ENCODE assay signal across 8 mouse cellular contexts in the genomic region with DNA sequence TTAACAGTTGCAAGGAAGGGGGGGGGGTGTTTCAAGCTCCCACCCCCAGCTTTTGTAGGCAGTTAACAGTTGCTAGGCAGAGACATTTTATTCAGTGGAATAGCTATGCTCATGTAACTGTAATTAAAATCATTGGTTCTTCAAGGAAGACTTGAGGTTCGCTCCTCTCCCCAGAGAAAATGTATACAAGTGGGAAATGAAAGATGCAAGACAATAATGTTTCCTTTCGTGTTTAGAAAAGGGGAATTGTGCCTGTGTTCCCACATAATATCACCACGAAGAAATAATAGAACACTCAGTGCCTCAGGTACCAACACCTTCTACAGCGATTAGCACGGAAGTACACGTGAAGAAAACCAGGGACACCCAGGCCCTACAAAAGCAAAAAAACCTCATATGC. TPM values are rescaled to one million over a fixed set of nuclear protein-coding genes. Genes with fewer than 3 reads are reported as not detected.
DNase-seq lines count a peak whose midpoint lies in the region; ATAC-seq and TF ChIP-seq lines count a peak whose summit lies in the region.

A gene (plus strand): TSS at position 301 of the 400 bp plus-strand sequence.

- peak within 1 kb of the TSS; percentile 74 for H3K4me3 ChIP-seq in lung, postnatal 0 days (ENCODE audit: low read depth, low read length)
- peak within 1 kb of the TSS; percentile 70 for H3K4me3 ChIP-seq in forebrain, embryonic 12.5 days (replicated peaks)
- H3K4me3 ChIP-seq in hindbrain, embryonic 12.5 days, result peak within 1 kb of the TSS; percentile 71
- H3K4me3 ChIP-seq in liver, embryonic 14.5 days (ENCODE audit: insufficient read depth in 1 of 2, low read depth in 2 of 2, low read length in 2 of 2), result peak within 1 kb of the TSS; percentile 64 to 74

- no peaks in the 10 kb centered on the region for H3K36me3 ChIP-seq in lung, postnatal 0 days (ENCODE audit: insufficient read depth, low read length)
- H3K36me3 ChIP-seq in forebrain, embryonic 12.5 days (replicated peaks), result no peaks in the 10 kb centered on the region
- no peaks in the 10 kb centered on the region for H3K36me3 ChIP-seq in hindbrain, embryonic 12.5 days
- H3K36me3 ChIP-seq in liver, embryonic 14.5 days (replicated peaks; ENCODE audit: control insufficient read depth, insufficient read depth, low read depth), result no peaks in the 10 kb centered on the region

- no peak for ATAC-seq in lung, postnatal 0 days
- no peak for ATAC-seq in forebrain, embryonic 12.5 days (ENCODE audit: low FRiP score)
- no peak for ATAC-seq in hindbrain, embryonic 12.5 days (ENCODE audit: low FRiP score)
- no peak for ATAC-seq in liver, embryonic 14.5 days (ENCODE audit: insufficient read depth)

- DNase-seq in lung, postnatal 0 days (ENCODE audit: low spot score), result no peak
- DNase-seq in lung, postnatal 4 days, result no peak
- no peak for DNase-seq in liver, embryonic 14.5 days (ENCODE audit: low read depth in 3 of 3, low spot score in 3 of 3)
- DNase-seq in spleen, postnatal 4 days (ENCODE audit: low spot score in 2 of 2), result no peak
- DNase-seq in T-cell, adult 2 months (ENCODE audit: low spot score), result no peak
- no peak for DNase-seq in embryo, embryonic 10.5 days (ENCODE audit: low spot score)

- H3K4me1 ChIP-seq in lung, postnatal 0 days (ENCODE audit: insufficient read depth, low read depth, low read length), result no peaks in the 10 kb centered on the region
- H3K4me1 ChIP-seq in forebrain, embryonic 12.5 days, result peaks cover 10% of the 10 kb centered on the region; the same call in 1 of the 2 replicates
- 0 out of 2 replicates have a peak, but pooled peaks cover 7% of the 10 kb centered on the region for H3K4me1 ChIP-seq in hindbrain, embryonic 12.5 days
- peaks cover 5 to 8% of the 10 kb centered on the region in 2 experiments; a peak in 3 of 4 replicates for H3K4me1 ChIP-seq in liver, embryonic 14.5 days (replicated peaks; ENCODE audit: control insufficient read depth in 2 of 2, insufficient read depth in 2 of 2, low read length in 1 of 2)

- no peak for TF ChIP-seq EP300 in lung, postnatal 0 days (IDR thresholded peaks at IDR 0.05)
- no peak for TF ChIP-seq EP300 in liver, embryonic 14.5 days (IDR thresholded peaks at IDR 0.05; ENCODE audit: low read depth)

- WGBS in lung, postnatal 0 days, result 63% methylated on average over 6 of the region's 6 CpGs
- 71% methylated on average over 6 of the region's 6 CpGs for WGBS in forebrain, embryonic 12.5 days
- 72% methylated on average over 6 of the region's 6 CpGs for WGBS in hindbrain, embryonic 12.5 days
- 58% methylated on average over 6 of the region's 6 CpGs for WGBS in liver, embryonic 14.5 days (ENCODE audit: insufficient replicate concordance)

- H3K9me3 ChIP-seq in lung, postnatal 0 days (ENCODE audit: low read length), result no peaks in the 10 kb centered on the region
- H3K9me3 ChIP-seq in forebrain, embryonic 12.5 days, result no peaks in the 10 kb centered on the region
- H3K9me3 ChIP-seq in hindbrain, embryonic 12.5 days (replicated peaks), result no peaks in the 10 kb centered on the region
- H3K9me3 ChIP-seq in liver, embryonic 14.5 days (ENCODE audit: control insufficient read depth, low read length), result no peaks in the 10 kb centered on the region

- no peaks in the 10 kb centered on the region for H3K27me3 ChIP-seq in lung, postnatal 0 days (replicated peaks; ENCODE audit: insufficient read depth, low read length)
- no peaks in the 10 kb centered on the region for H3K27me3 ChIP-seq in forebrain, embryonic 12.5 days
- H3K27me3 ChIP-seq in hindbrain, embryonic 12.5 days, result no peaks in the 10 kb centered on the region
- no peaks in the 10 kb centered on the region for H3K27me3 ChIP-seq in liver, embryonic 14.5 days (ENCODE audit: control insufficient read depth, insufficient read depth, low read length)

- peak within 1 kb of the TSS; percentile 85 for H3K4me2 ChIP-seq in lung, postnatal 0 days (replicated peaks; ENCODE audit: low read depth, low read length)
- peak within 1 kb of the TSS; percentile 70 for H3K4me2 ChIP-seq in forebrain, embryonic 12.5 days
- peak within 1 kb of the TSS; percentile 63 for H3K4me2 ChIP-seq in hindbrain, embryonic 12.5 days (replicated peaks)
- H3K4me2 ChIP-seq in liver, embryonic 14.5 days (ENCODE audit: low read depth), result peak within 1 kb of the TSS; percentile 96

- no peak for TF ChIP-seq CTCF in lung, postnatal 0 days (IDR thresholded peaks at IDR 0.05)
- no peak for TF ChIP-seq CTCF in liver, embryonic 14.5 days (IDR thresholded peaks at IDR 0.05; ENCODE audit: low read depth)

- H3K9ac ChIP-seq in lung, postnatal 0 days (replicated peaks; ENCODE audit: low read depth), result peak within 1 kb of the TSS; percentile 69
- H3K9ac ChIP-seq in forebrain, embryonic 12.5 days, result peak within 1 kb of the TSS; percentile 84
- peak within 1 kb of the TSS; percentile 90 for H3K9ac ChIP-seq in hindbrain, embryonic 12.5 days
- peak within 1 kb of the TSS; percentile 82 for H3K9ac ChIP-seq in liver, embryonic 14.5 days (replicated peaks)

- H3K27ac ChIP-seq in lung, postnatal 0 days (ENCODE audit: low read length), result peak within 1 kb of the TSS; percentile 78
- H3K27ac ChIP-seq in forebrain, embryonic 12.5 days, result peak within 1 kb of the TSS; percentile 77
- peak within 1 kb of the TSS; percentile 84 for H3K27ac ChIP-seq in hindbrain, embryonic 12.5 days
- H3K27ac ChIP-seq in liver, embryonic 14.5 days, result no peak within 1 kb of the TSS

RNA-seq across cellular contexts. Expression of the gene that starts here (rescaled TPM):
- polyA plus RNA-seq in lung, postnatal 0 days (2015; fragmentation: Nextera tagmentation; extraction: Ambion mirVana), result 22.7 and 25.5 TPM in 2 replicates
- 3.5 and 5.5 TPM in 2 replicates for polyA plus RNA-seq in forebrain, embryonic 12.5 days (2016; fragmentation: Nextera tagmentation; extraction: Ambion mirVana)
- polyA plus RNA-seq in hindbrain, embryonic 12.5 days (2016; fragmentation: Nextera tagmentation; extraction: Ambion mirVana), result 5.8 and 6.6 TPM in 2 replicates
- 0.26 and 3.3 TPM in 2 replicates for polyA plus RNA-seq in liver, embryonic 14.5 days (2012; rRNA removed)
- polyA plus RNA-seq in liver, embryonic 14.5 days (2014; fragmentation: Nextera tagmentation; extraction: Ambion mirVana), result 1.9 and 3.6 TPM in 2 replicates
